Mouse (Mus musculus): ENCODE data around the gene Srpk2.

GRCm38 (mm10) chr5:23620621-23621020, 63.8 kb downstream of the Srpk2 start:
- TF ChIP-seq CTCF (IDR thresholded peaks at IDR 0.05; ENCODE audit: low read depth, low read length), result no peak
- no peak for TF ChIP-seq POLR2A (IDR thresholded peaks at IDR 0.05; ENCODE audit: insufficient read depth, low read length)
- TF ChIP-seq EP300 (IDR thresholded peaks at IDR 0.05; ENCODE audit: insufficient read depth, low read depth, low read length), result no peak

Data from ES-Bruce4 (cell line).